Comparison of ENCODE assay signal across 17 mouse cellular contexts in genomic region chr3:51901151-51901550, GRCm38 (mm10).
DNase-seq lines count a peak whose midpoint lies in the region; ATAC-seq and TF ChIP-seq lines count a peak whose summit lies in the region.
"Had no signal": no experiment of that assay in that cellular context is flagged by ENCODE, and none has a peak within 500 bp of the region (broad histone marks: within the 10 kb centered on the region; RNA-seq: fewer than 3 reads in every experiment).

No protein-coding gene starts in this region.

- H3K4me2 ChIP-seq in heart, embryonic 12.5 days: no peak overlapping the region
- H3K4me2 ChIP-seq in midbrain, postnatal 0 days (ENCODE audit: low read depth, low read length, poor library complexity, severe bottlenecking): no peak overlapping the region
- H3K4me2 ChIP-seq in stomach, embryonic 16.5 days (ENCODE audit: low read depth, low read length): no peak overlapping the region
- H3K4me2 ChIP-seq: heart, embryonic 15.5 days; midbrain, embryonic 12.5 days had no signal

- H3K4me3 ChIP-seq in heart, embryonic 12.5 days: no peak overlapping the region
- H3K4me3 ChIP-seq in midbrain, embryonic 10.5 days: no peak overlapping the region
- H3K4me3 ChIP-seq in midbrain, postnatal 0 days (ENCODE audit: low read depth, low read length): no peak overlapping the region
- no peak overlapping the region for H3K4me3 ChIP-seq in limb, embryonic 10.5 days
- no peak overlapping the region for H3K4me3 ChIP-seq in stomach, embryonic 16.5 days (replicated peaks; ENCODE audit: low read length)
- H3K4me3 ChIP-seq: gastrocnemius, adult 2 months; heart, embryonic 15.5 days; layer of hippocampus, adult 2 months; midbrain, embryonic 12.5 days had no signal

- H3K27me3 ChIP-seq in heart, embryonic 12.5 days (replicated peaks): no peaks in the 10 kb centered on the region
- H3K27me3 ChIP-seq in midbrain, embryonic 10.5 days (ENCODE audit: low read depth, poor library complexity, severe bottlenecking): no peaks in the 10 kb centered on the region
- H3K27me3 ChIP-seq in midbrain, postnatal 0 days (ENCODE audit: insufficient read depth, low read length): no peaks in the 10 kb centered on the region
- no peaks in the 10 kb centered on the region for H3K27me3 ChIP-seq in limb, embryonic 10.5 days (ENCODE audit: low read depth, poor library complexity, severe bottlenecking)
- no peaks in the 10 kb centered on the region for H3K27me3 ChIP-seq in stomach, embryonic 16.5 days (ENCODE audit: control insufficient read depth, insufficient read depth, low read length)
- H3K27me3 ChIP-seq: heart, embryonic 15.5 days; midbrain, embryonic 12.5 days had no signal

- H3K36me3 ChIP-seq in heart, embryonic 12.5 days: 0 out of 2 replicates have a peak, but pooled peaks cover 2% of the 10 kb centered on the region
- peaks cover 6% of the 10 kb centered on the region; the same call in 1 of the 2 replicates for H3K36me3 ChIP-seq in midbrain, embryonic 10.5 days
- no peaks in the 10 kb centered on the region for H3K36me3 ChIP-seq in midbrain, postnatal 0 days (ENCODE audit: insufficient read depth, low read length)
- no peaks in the 10 kb centered on the region for H3K36me3 ChIP-seq in limb, embryonic 10.5 days
- no peaks in the 10 kb centered on the region for H3K36me3 ChIP-seq in stomach, embryonic 16.5 days (ENCODE audit: control insufficient read depth, insufficient read depth, low read length)
- H3K36me3 ChIP-seq: heart, embryonic 15.5 days; midbrain, embryonic 12.5 days had no signal

- TF ChIP-seq CTCF in midbrain, postnatal 0 days (IDR thresholded peaks at IDR 0.05): no peak

- DNase-seq in heart, adult 11 months: peak; percentile 71
- no peak for DNase-seq in midbrain, embryonic 10.5 days (ENCODE audit: low spot score)
- DNase-seq in midbrain, postnatal 0 days (ENCODE audit: low spot score): no peak
- DNase-seq in limb, embryonic 10.5 days (ENCODE audit: low spot score): no peak
- DNase-seq in left cerebral cortex, adult 18-20 months (ENCODE audit: low spot score in 2 of 2): no peak
- DNase-seq in kidney, postnatal 14 days: no peak
- DNase-seq: cerebellum, adult 9-11 months; gastrocnemius, adult 2 months; kidney, adult 2 months; left cerebral cortex, postnatal 4 days; lung, adult 18-20 months; thymus, postnatal 14 days had no signal

- ATAC-seq in heart, embryonic 12.5 days (ENCODE audit: insufficient number of reproducible peaks, low FRiP score): no peak
- no peak for ATAC-seq in midbrain, postnatal 0 days (ENCODE audit: low FRiP score)
- peak; percentile 50; the same call in 1 of the 2 replicates for ATAC-seq in stomach, embryonic 16.5 days (ENCODE audit: insufficient read depth, low FRiP score)

- H3K9me3 ChIP-seq in heart, embryonic 12.5 days (replicated peaks): 0 out of 2 replicates have a peak, but pooled peaks cover 3% of the 10 kb centered on the region
- no peaks in the 10 kb centered on the region for H3K9me3 ChIP-seq in midbrain, embryonic 10.5 days (replicated peaks)
- no peaks in the 10 kb centered on the region for H3K9me3 ChIP-seq in midbrain, postnatal 0 days (ENCODE audit: low read length)
- no peaks in the 10 kb centered on the region for H3K9me3 ChIP-seq in limb, embryonic 10.5 days (replicated peaks)
- H3K9me3 ChIP-seq in stomach, embryonic 16.5 days (replicated peaks; ENCODE audit: control insufficient read depth, low read length): no peaks in the 10 kb centered on the region
- H3K9me3 ChIP-seq: heart, embryonic 15.5 days; midbrain, embryonic 12.5 days had no signal

- WGBS in heart, embryonic 12.5 days: 34% methylated on average over 2 of the region's 2 CpGs
- 75% methylated on average over 2 of the region's 2 CpGs for WGBS in midbrain, embryonic 10.5 days
- 62% methylated on average over 2 of the region's 2 CpGs for WGBS in midbrain, postnatal 0 days
- 69% methylated on average over 2 of the region's 2 CpGs for WGBS in limb, embryonic 10.5 days
- 39% methylated on average over 2 of the region's 2 CpGs for WGBS in stomach, embryonic 16.5 days

- no peak overlapping the region for H3K27ac ChIP-seq in heart, embryonic 12.5 days (ENCODE audit: poor library complexity, severe bottlenecking)
- peak overlapping the region; percentile 23; the same call in 1 of the 2 replicates for H3K27ac ChIP-seq in midbrain, embryonic 10.5 days (replicated peaks)
- no peak overlapping the region for H3K27ac ChIP-seq in midbrain, postnatal 0 days (ENCODE audit: low read depth, low read length)
- peak overlapping the region; percentile 16; the same call in 1 of the 2 replicates for H3K27ac ChIP-seq in limb, embryonic 10.5 days
- H3K27ac ChIP-seq in stomach, embryonic 16.5 days (ENCODE audit: low read length): peak overlapping the region; percentile 31; the same call in 1 of the 2 replicates
- H3K27ac ChIP-seq: gastrocnemius, adult 2 months; heart, embryonic 15.5 days; layer of hippocampus, adult 2 months; midbrain, embryonic 12.5 days had no signal

- H3K4me1 ChIP-seq in heart, embryonic 12.5 days (replicated peaks): peaks cover 23% of the 10 kb centered on the region
- peaks cover 39% of the 10 kb centered on the region for H3K4me1 ChIP-seq in midbrain, embryonic 10.5 days
- peaks cover 6% of the 10 kb centered on the region; the same call in 1 of the 2 replicates for H3K4me1 ChIP-seq in midbrain, postnatal 0 days (ENCODE audit: insufficient read depth, low read length)
- peaks cover 32% of the 10 kb centered on the region for H3K4me1 ChIP-seq in limb, embryonic 10.5 days
- H3K4me1 ChIP-seq in stomach, embryonic 16.5 days (ENCODE audit: control insufficient read depth, insufficient read depth, low read length): peaks cover 20% of the 10 kb centered on the region

- no peak overlapping the region for H3K9ac ChIP-seq in heart, embryonic 12.5 days
- H3K9ac ChIP-seq in midbrain, postnatal 0 days (replicated peaks; ENCODE audit: low read length, poor library complexity, severe bottlenecking): no peak overlapping the region
- H3K9ac ChIP-seq in stomach, embryonic 16.5 days (ENCODE audit: low read length): no peak overlapping the region
- H3K9ac ChIP-seq: heart, embryonic 15.5 days; midbrain, embryonic 12.5 days had no signal

Comparison
In these comparisons a context has a peak if more than half of its experiments do, and no peak if none do; other contexts are left out.
1. H3K27ac ChIP-seq: peak in midbrain, embryonic 10.5 days (single experiment), limb, embryonic 10.5 days (single experiment) and stomach, embryonic 16.5 days (single experiment); none in heart, embryonic 12.5 days (single experiment) and midbrain, postnatal 0 days (single experiment).